Mouse (Mus musculus) layer of hippocampus, postnatal 25 days (tissue): ENCODE measurements at regions not wholly inside any gene's neighbourhood (a gene's known extent, or its start where the extent isn't known, plus 50 kb on each side); places are given as distances from the start of the nearest gene placed in this dataset.
A peak's percentile ranks its signal among the peaks of the same experiment; 100 is the strongest.

ENCODE experiments used
- DNase-seq, 2 experiments: peaks; one replicate each; pipeline ENCODE4 v3.0.0; 2022; ENCODE audit warnings: mixed read lengths in 2 of 2, low spot score in 1 of 2; ENCODE audit errors: extremely low spot score in 1 of 2

- no peak for DNase-seq
These were observed 757.9 kb upstream of the Jmjd1c start for GRCm38 (mm10) chr10:66337994-66338393.

GRCm38 (mm10) chr10:66342823-66343350 is 753.0 kb upstream of the Jmjd1c start:
- no peak for DNase-seq

- DNase-seq: no peak
These were observed 747.5 kb upstream of the Jmjd1c start for GRCm38 (mm10) chr10:66348398-66348797.

- no peak for DNase-seq
These were observed 744.9 kb upstream of the Jmjd1c start for GRCm38 (mm10) chr10:66351036-66351435.

GRCm38 (mm10) chr10:66354072-66354471 is 741.9 kb upstream of the Jmjd1c start:
- no peak for DNase-seq

- no peak for DNase-seq
These were observed 740.9 kb upstream of the Jmjd1c start for GRCm38 (mm10) chr10:66354986-66355385.

- DNase-seq: peak in 1 of 2 experiments; percentile 2
These were observed 738.2 kb upstream of the Jmjd1c start for GRCm38 (mm10) chr10:66357736-66358135.

GRCm38 (mm10) chr10:66370096-66370495 is 725.8 kb upstream of the Jmjd1c start:
- DNase-seq: peak in 1 of 2 experiments; percentile 6

- no peak for DNase-seq
These were observed 724.2 kb upstream of the Jmjd1c start for GRCm38 (mm10) chr10:66371756-66372155.
